Mouse (Mus musculus) cerebellum, adult 2 months (tissue): ENCODE data around the gene Rxfp2.

Experiments
- CTCF ChIP-seq: fragments of 200-500 bp; IDR thresholded peaks from 2 replicates; pipeline ENCODE4 v1.5.1; 2011; ENCODE audit warnings: low read depth, mild to moderate bottlenecking, control low read depth, low read length, moderate library complexity, borderline replicate concordance; ENCODE audit not compliant: insufficient read depth
- POLR2A ChIP-seq: fragments of 200-500 bp; IDR thresholded peaks from 2 replicates; pipeline ENCODE4 v1.6.1; 2011; ENCODE audit warnings: low read length, control low read depth, borderline replicate concordance; ENCODE audit not compliant: insufficient read depth

DNA sequence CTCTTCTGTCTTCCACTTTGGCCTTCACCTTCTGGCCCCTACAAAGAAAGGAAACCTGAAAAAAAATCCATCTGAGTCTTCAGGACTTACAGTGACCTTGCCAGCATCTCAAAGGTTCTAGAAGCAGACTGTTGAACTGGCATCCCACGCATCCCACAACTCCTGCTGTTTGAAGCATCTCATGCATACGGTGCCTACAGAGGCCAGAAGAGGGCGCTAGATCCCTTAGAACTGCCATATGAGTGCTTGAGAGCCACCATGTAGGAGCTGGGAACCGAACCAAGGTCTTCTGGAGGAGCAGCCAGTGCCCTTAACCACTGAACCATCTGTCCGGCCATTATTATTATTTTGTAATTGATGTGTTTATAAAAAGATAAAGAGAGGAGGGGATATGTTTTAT, 23.9 kb upstream of the Rxfp2 start:
- TF ChIP-seq CTCF, result no peak
- no peak for TF ChIP-seq POLR2A
